ENCODE assay signal across 8 mouse cellular contexts in the genomic region with DNA sequence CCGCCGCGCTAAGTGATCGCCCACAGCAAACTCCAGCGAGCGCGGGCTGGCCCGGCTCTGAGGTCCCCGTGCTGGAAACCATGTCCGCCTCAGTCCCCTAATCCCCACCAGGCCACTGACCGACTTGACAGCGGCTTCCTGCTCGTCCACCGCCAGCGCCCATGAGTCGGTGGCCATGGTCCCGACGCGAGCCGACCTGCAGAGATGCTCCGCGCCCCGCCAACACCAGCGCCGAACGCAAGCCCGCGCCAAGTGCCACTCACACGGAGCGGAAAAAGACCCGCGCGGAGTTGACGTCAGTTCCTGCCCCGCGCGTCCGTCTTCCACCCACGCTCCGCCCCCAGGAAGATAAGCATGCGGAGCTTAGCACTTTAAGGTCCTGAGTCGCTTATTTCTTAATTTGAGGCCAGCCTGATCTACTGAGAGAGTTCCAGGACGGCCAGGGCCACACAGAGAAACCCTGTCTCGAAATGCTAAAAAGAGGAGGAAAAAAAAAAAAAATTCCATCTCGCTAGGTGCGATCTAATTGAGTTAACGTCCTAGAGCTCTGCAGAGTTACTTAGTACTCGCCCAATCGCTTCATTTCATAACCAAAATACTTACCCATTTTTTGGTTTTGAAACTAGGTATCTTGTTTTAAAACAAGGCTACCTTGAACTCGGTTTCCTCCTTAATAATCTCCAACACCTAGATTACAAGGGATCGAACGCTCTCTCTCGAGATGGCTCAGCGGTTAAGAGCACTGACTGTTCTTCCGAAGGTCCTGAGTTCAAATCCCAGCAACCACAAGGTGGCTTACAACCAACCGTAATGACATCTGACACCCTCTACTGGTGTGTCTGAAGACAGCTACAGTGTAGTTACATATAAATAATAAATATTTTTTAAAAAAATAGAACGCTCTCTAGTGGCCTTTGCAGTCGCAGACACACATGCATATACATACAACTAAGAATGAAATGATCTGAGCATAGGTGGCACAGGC. TPM values are rescaled to one million over a fixed set of nuclear protein-coding genes. Genes with fewer than 3 reads are reported as not detected.
A peak's percentile ranks its signal among the peaks of the same experiment; 100 is the strongest.
DNase-seq lines count a peak whose midpoint lies in the region; ATAC-seq and TF ChIP-seq lines count a peak whose summit lies in the region.

A gene (minus strand): TSS at position 254 of the 985 bp plus-strand sequence.

- peak within 1 kb of the TSS; percentile 87 for H3K9ac ChIP-seq in embryonic facial prominence, embryonic 14.5 days (ENCODE audit: low read depth, low read length)
- peak within 1 kb of the TSS; percentile 85 for H3K9ac ChIP-seq in limb, embryonic 14.5 days (ENCODE audit: low read depth, low read length, severe bottlenecking)
- peak within 1 kb of the TSS; percentile 84 for H3K9ac ChIP-seq in midbrain, postnatal 0 days (replicated peaks; ENCODE audit: low read length, poor library complexity, severe bottlenecking)

- peaks cover 3% of the 10 kb centered on the region; the same call in 1 of the 2 replicates for H3K4me1 ChIP-seq in embryonic facial prominence, embryonic 14.5 days (ENCODE audit: control insufficient read depth, insufficient read depth, low read length)
- H3K4me1 ChIP-seq in limb, embryonic 14.5 days (ENCODE audit: control insufficient read depth, insufficient read depth, low read length), result peaks cover 8% of the 10 kb centered on the region
- 0 out of 2 replicates have a peak, but pooled peaks cover 2% of the 10 kb centered on the region for H3K4me1 ChIP-seq in midbrain, postnatal 0 days (ENCODE audit: insufficient read depth, low read length)

- peak within 1 kb of the TSS; percentile 93 for H3K4me3 ChIP-seq in embryonic facial prominence, embryonic 14.5 days (ENCODE audit: low read depth, low read length)
- peak within 1 kb of the TSS; percentile 94 for H3K4me3 ChIP-seq in limb, embryonic 14.5 days (replicated peaks; ENCODE audit: low read length)
- peak within 1 kb of the TSS; percentile 70 for H3K4me3 ChIP-seq in midbrain, postnatal 0 days (ENCODE audit: low read depth, low read length)

- peak within 1 kb of the TSS; percentile 87 for H3K27ac ChIP-seq in embryonic facial prominence, embryonic 14.5 days (replicated peaks; ENCODE audit: low read depth, low read length)
- H3K27ac ChIP-seq in limb, embryonic 14.5 days (replicated peaks; ENCODE audit: low read depth, low read length), result peak within 1 kb of the TSS; percentile 79
- H3K27ac ChIP-seq in midbrain, postnatal 0 days (ENCODE audit: low read depth, low read length), result peak within 1 kb of the TSS; percentile 71

- 4% methylated on average over 58 of the region's 58 CpGs for WGBS in embryonic facial prominence, embryonic 14.5 days
- 5% methylated on average over 56 of the region's 58 CpGs for WGBS in limb, embryonic 14.5 days
- 3% methylated on average over 58 of the region's 58 CpGs for WGBS in midbrain, postnatal 0 days

- H3K27me3 ChIP-seq in embryonic facial prominence, embryonic 14.5 days (replicated peaks; ENCODE audit: control insufficient read depth, insufficient read depth, low read length), result no peaks in the 10 kb centered on the region
- H3K27me3 ChIP-seq in limb, embryonic 14.5 days (ENCODE audit: control insufficient read depth, insufficient read depth, low read length), result no peaks in the 10 kb centered on the region
- H3K27me3 ChIP-seq in midbrain, postnatal 0 days (ENCODE audit: insufficient read depth, low read length), result no peaks in the 10 kb centered on the region

- peak; percentile 79; the same call in 1 of the 2 replicates for TF ChIP-seq POLR2A in limb, embryonic 14.5 days (IDR thresholded peaks at IDR 0.05; ENCODE audit: borderline replicate concordance, extremely low read depth, insufficient read depth, insufficient read length)

- peak within 1 kb of the TSS; percentile 65 for H3K4me2 ChIP-seq in embryonic facial prominence, embryonic 14.5 days (ENCODE audit: low read depth, low read length)
- peak within 1 kb of the TSS; percentile 71 for H3K4me2 ChIP-seq in limb, embryonic 14.5 days (replicated peaks; ENCODE audit: low read depth, low read length, severe bottlenecking)
- H3K4me2 ChIP-seq in midbrain, postnatal 0 days (ENCODE audit: low read depth, low read length, poor library complexity, severe bottlenecking), result peak within 1 kb of the TSS; percentile 48

- TF ChIP-seq CTCF in midbrain, postnatal 0 days (IDR thresholded peaks at IDR 0.05), result peak; percentile 60

- peaks cover 12% of the 10 kb centered on the region; the same call in 1 of the 2 replicates for H3K36me3 ChIP-seq in embryonic facial prominence, embryonic 14.5 days (ENCODE audit: control insufficient read depth, insufficient read depth, low read length)
- peaks cover 10% of the 10 kb centered on the region for H3K36me3 ChIP-seq in limb, embryonic 14.5 days (ENCODE audit: control insufficient read depth, insufficient read depth, low read length)
- peaks cover 7% of the 10 kb centered on the region; the same call in 1 of the 2 replicates for H3K36me3 ChIP-seq in midbrain, postnatal 0 days (ENCODE audit: insufficient read depth, low read length)

- ATAC-seq in embryonic facial prominence, embryonic 14.5 days (ENCODE audit: low read depth), result peak; percentile 97
- ATAC-seq in limb, embryonic 14.5 days (ENCODE audit: low FRiP score, low read depth), result peak; percentile 93
- ATAC-seq in midbrain, postnatal 0 days (ENCODE audit: low FRiP score), result peak; percentile 95

- no peaks in the 10 kb centered on the region for H3K9me3 ChIP-seq in embryonic facial prominence, embryonic 14.5 days (ENCODE audit: control insufficient read depth, low read length)
- H3K9me3 ChIP-seq in limb, embryonic 14.5 days (ENCODE audit: control insufficient read depth, low read length), result no peaks in the 10 kb centered on the region
- H3K9me3 ChIP-seq in midbrain, postnatal 0 days (ENCODE audit: low read length), result no peaks in the 10 kb centered on the region

- peak; percentile 92 for DNase-seq in 3T3-L1 (ENCODE audit: low read depth, low spot score)
- peak; percentile 46 to 76 for DNase-seq in adrenal gland, postnatal 4 days (ENCODE audit: low spot score in 2 of 2)
- peak; percentile 96 for DNase-seq in embryonic facial prominence, embryonic 14.5 days (ENCODE audit: low spot score)
- DNase-seq in heart, adult 8-10 months (ENCODE audit: low spot score), result peak; percentile 89
- DNase-seq in kidney, adult 9 months, result peak; percentile 86
- DNase-seq in limb, embryonic 14.5 days (ENCODE audit: low spot score), result peak; percentile 87
- peak; percentile 91 for DNase-seq in midbrain, postnatal 0 days (ENCODE audit: low spot score)
- peak; percentile 76 to 81 for DNase-seq in spleen, postnatal 14 days (ENCODE audit: low spot score in 2 of 2)

RNA-seq across cellular contexts. Expression of the gene that starts here (rescaled TPM):
- 10 to 100 TPM; 55.4 to 62.8 TPM for total RNA-seq in adrenal gland, postnatal 4 days (2021)
- polyA plus RNA-seq in embryonic facial prominence, embryonic 14.5 days (2014; fragmentation: Nextera tagmentation; extraction: Ambion mirVana), result 18.1 and 19.1 TPM in 2 replicates
- 10 to 100 TPM; 30.7 to 37.3 (median 35.3) TPM for total RNA-seq in heart, adult 8-10 months (2022)
- polyA plus RNA-seq in limb, embryonic 14.5 days (2012; rRNA removed), result 55.6 and 57.8 TPM in 2 replicates
- 18.0 and 19.5 TPM in 2 replicates for polyA plus RNA-seq in limb, embryonic 14.5 days (2014; fragmentation: Nextera tagmentation; extraction: Ambion mirVana)
- 31.6 and 32.5 TPM in 2 replicates for total RNA-seq in midbrain, postnatal 0 days (2014; rRNA removed)
- polyA plus RNA-seq in midbrain, postnatal 0 days (2015; fragmentation: Nextera tagmentation; extraction: Ambion mirVana), result 12.3 and 13.4 TPM in 2 replicates

Comparison
In these comparisons a context has a peak if more than half of its experiments do, and no peak if none do; other contexts are left out.
1. Peak in every context shown above with its lines: DNase-seq, ATAC-seq, H3K4me3 ChIP-seq and H3K27ac ChIP-seq.